Mouse (Mus musculus): ENCODE results near the gene Vmn1r212. TPM values are rescaled to one million over a fixed set of nuclear protein-coding genes. Genes with fewer than 3 reads are reported as not detected.

Gene Vmn1r212
- not detected in 2 replicates for polyA plus RNA-seq (2012; rRNA removed)

GRCm38 (mm10) chr13:22884105-22884504 lies at the start of gene Vmn1r212:
Vmn1r212 (minus strand) TSS chr13:22884205.

GRCm38 (mm10) chr13:22857461-22857860 lies 26.5 kb downstream of the Vmn1r212 start, which contains the start of gene Vmn1r211:
Vmn1r211 (minus strand) TSS chr13:22857561.

Other genes with a start within 250 kb of the Vmn1r212 start
- gene Vmn1r207-ps, start 154.6 kb downstream of the Vmn1r212 start, polyA plus RNA-seq (2012; rRNA removed) = not detected in 2 replicates
- gene Vmn1r208, start 106.8 kb downstream of the Vmn1r212 start, polyA plus RNA-seq (2012; rRNA removed) = not detected in 2 replicates
- gene Vmn1r209, start 74.5 kb downstream of the Vmn1r212 start, polyA plus RNA-seq (2012; rRNA removed) = not detected in 2 replicates
- not detected in 2 replicates for gene Vmn1r210, start 52.9 kb downstream of the Vmn1r212 start, polyA plus RNA-seq (2012; rRNA removed)
- not detected in 2 replicates for gene Vmn1r211, start 26.6 kb downstream of the Vmn1r212 start, polyA plus RNA-seq (2012; rRNA removed)
- not detected in 2 replicates for gene Vmn1r213, start 123.5 kb upstream of the Vmn1r212 start, polyA plus RNA-seq (2012; rRNA removed)
- not detected in 2 replicates for gene Vmn1r214, start 146.2 kb upstream of the Vmn1r212 start, polyA plus RNA-seq (2012; rRNA removed)
- gene Vmn1r215, start 183.8 kb upstream of the Vmn1r212 start, polyA plus RNA-seq (2012; rRNA removed) = not detected in 2 replicates
- not detected in 2 replicates for gene Vmn1r217, start 234.0 kb upstream of the Vmn1r212 start, polyA plus RNA-seq (2012; rRNA removed)
- not detected in 2 replicates for gene Vmn1r218, start 248.9 kb upstream of the Vmn1r212 start, polyA plus RNA-seq (2012; rRNA removed)